Mouse (Mus musculus) right cerebral cortex, postnatal 36 days (tissue): Measurements from ENCODE around the gene Inhba.

Experiments
- DNase-seq, 2 experiments: peaks; one replicate each; pipeline ENCODE4 v3.0.0; 2022; ENCODE audit warnings: low spot score in 2 of 2, mixed read lengths in 1 of 2

Gene Inhba

DNA sequence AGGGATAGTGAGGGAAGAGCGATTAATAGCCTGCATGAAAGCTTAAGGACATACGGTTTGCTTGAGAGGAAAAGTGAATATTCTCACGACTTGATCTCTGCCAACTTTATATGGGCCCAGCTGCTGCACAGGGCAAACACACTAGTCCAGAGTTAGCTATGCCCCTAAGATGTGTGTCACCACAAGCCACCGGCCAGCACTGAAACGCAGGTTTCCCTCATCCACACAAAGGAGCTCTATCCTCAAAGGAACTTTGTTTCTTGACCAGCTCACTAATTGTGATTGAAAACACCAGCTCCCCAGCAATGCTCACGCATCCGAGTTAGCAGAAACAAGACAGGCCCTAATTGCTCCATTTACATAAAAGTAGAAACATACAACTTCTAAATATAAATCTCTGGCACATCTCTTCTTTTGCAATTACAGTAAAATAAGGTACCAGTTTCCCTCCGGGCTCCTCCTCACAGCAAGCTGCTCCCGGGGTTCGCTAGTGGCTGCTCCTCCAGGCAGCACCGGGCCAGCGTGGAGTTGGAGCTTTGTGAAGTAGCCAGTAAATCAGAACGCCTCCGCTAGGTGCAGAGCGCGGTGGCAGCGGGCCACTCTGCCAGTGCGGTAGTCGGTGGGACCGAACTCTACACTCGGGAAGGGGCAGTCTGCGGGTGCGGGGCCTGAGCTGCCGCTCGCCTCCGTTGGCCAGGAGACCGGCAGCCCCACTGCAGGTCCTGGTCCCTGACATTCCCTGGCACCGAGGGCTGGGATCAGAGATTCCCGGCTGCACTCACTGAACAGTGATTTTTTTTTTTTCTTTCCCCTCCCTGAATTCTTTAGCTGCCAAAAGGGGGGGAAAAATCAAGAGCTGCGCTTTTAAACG is at the start of gene Inhba:
TSS of gene Inhba (plus strand) at position 480 of the 871 bp plus-strand sequence.
- no peak for DNase-seq

DNA sequence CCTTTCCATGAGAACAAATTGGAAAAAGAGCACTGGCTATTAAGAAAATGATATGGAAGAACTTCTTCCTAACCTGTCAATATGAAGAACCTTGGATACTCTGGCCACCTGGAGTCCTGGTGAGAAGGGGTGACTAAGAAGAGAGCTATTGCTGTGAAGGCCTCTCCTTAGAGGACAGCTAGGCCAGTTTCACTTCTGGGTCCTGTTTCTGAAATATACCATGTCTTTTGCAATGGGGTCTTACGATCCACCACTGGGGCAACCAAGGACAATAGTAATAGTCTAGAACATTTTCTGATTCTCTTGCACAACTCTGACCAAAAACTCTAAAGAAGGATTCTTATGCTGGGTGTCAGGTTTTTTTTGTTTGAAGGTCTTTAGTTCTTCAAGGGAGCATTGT is 35.1 kb upstream of the Inhba start:
- DNase-seq = no peak

DNA sequence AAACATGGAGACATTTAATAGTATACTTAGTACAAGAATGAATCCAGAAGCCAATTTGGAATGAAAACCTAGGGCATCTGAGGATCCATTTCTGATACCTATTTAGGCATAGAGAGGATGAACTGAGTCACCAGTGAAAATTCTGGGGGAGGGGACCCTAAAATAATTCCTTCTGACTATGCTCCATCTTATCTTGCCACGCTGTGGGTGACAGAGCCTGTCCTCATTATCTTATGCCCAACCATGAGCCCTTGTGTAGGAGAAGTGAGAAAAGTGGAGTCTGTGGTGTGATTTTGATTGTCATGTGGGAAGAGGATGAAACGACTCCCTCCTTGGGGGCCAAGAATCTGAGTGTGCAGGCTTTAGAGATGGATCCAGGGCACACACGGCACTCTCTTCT is 32.1 kb upstream of the Inhba start:
- peak; percentile 2 to 32 for DNase-seq

DNA sequence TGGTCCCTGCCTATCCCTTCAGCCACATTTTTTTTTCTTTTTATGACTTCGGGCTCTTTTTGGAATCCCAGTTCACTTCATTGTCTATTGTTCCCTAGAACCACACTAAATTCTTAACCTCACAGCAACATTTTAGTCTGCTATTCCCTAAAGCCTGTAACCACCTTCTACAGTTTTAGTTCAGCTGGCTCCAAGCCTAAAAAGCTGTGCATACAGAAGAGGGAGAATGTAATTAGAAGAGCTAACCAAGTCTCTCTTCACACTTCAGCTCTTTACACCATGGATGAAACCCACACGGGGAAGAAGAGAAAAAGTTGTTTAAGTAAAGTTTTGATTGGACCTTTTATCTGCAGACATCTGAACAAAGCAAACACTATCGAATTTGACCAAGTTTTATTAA is 29.6 kb upstream of the Inhba start:
- peak in 1 of 2 experiments; percentile 14 for DNase-seq

DNA sequence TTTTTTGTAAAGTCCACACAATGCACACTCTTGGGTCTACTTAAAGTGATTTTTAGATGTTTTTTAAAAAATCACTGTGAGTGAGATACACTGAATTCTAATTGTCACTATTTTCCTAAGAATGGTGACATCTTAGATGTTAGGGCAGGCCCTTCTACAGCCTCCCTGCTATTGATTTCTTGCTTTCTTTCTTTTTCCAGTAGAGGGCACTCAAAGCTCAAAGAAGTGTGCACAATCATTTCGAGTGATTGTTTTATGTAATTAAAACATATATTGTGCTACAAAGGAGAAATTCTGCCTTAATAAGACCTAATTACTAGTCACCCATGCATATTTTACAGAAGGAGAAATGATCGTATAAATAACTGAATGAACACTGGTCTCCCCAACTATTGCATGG is 25.9 kb upstream of the Inhba start:
- no peak for DNase-seq

DNA sequence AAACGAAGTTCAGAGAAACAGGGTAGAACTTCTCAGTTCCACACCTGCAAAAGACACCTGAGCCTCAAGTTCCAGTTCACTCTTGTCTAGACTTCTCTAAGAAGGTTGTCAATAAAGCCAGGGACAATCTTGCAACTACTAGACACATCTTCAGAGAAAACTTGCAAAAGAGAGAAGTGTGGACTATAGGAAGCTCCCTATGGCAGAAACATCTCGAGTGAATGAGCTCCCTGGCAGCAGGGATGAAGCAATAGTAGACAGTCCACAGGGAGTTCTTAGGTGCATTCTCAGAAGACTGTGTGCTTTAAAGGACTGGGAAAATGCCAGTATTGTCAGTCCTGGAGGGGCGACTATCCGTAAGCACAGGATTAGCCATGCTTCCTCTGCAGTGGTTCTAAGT is 25.5 kb upstream of the Inhba start:
- DNase-seq = no peak

DNA sequence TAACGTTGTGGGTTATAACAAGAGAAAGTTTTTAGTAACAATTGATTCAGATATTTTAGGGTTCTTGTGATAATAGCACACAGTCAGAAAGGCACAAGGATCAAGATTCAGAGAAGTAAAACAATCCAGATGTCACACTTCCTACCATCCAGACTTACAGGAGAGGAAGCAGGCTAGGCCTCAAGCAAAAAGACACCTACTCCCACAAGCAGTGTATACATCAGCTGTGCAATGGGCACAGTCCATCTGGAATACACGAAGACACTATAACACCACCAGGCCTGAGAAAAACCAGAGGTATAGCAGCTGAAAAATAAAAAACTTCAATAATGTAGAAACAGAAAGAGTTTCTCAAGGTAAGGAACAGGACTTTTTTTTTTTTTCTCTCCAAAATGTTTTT is 16.3 kb upstream of the Inhba start:
- no peak for DNase-seq

DNA sequence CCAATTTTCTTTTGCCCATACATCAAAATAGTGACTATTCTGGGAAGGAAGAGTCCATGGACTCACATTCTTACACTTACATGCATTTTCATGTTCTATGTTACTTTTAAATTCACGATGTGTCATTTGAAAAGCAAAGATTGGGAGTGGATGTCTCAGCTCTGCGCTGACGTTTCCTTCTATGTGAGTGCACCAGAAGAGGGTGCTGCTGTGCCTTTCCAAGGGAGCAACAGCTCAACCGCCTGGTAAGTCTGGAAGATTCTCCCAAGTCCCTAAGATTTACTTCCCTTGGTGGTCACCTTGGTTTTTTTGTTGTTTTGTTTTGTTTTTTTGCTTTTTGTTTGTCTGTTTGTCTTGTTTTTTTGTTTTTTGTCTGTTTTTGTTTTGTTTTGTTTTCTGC is 6.1 kb upstream of the Inhba start:
- DNase-seq = no peak

DNA sequence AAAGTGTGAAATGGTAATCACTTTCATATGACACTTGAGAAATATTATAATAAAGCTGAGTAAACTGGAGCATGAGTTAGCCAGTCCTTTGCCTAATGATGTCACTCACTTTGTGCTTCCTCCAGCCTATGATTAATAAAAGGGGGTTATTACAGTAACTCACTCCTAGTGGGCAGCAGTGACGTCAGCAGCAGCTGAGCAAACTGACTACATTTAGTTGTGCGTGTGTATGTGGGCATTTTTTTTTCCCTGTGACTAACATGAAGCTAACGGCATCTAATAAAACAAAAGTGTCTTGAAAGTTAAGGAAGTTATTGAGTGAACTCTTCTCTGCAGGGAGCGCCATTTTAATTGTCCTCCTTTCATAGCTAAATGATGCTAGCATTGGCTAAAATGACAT is 3.9 kb upstream of the Inhba start:
- DNase-seq = no peak

DNA sequence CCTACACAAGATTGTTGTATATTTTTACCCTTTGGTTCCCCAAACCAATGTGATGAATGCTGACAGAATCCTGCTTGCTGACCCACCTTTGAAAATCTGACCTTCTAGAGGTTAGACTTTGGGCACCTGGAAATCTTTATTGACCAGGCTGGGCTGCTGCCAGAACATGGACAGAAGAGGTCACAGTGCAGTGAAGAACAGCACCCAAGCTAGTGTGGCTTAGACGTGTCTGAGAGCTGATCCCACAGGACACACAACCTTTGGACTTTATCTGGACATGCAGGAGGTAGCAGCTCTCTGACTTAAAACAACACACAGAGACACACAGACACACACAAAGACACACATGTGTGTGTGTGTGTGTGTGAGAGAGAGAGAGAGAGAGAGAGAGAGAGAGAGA is 3.3 kb upstream of the Inhba start:
- no peak for DNase-seq

DNA sequence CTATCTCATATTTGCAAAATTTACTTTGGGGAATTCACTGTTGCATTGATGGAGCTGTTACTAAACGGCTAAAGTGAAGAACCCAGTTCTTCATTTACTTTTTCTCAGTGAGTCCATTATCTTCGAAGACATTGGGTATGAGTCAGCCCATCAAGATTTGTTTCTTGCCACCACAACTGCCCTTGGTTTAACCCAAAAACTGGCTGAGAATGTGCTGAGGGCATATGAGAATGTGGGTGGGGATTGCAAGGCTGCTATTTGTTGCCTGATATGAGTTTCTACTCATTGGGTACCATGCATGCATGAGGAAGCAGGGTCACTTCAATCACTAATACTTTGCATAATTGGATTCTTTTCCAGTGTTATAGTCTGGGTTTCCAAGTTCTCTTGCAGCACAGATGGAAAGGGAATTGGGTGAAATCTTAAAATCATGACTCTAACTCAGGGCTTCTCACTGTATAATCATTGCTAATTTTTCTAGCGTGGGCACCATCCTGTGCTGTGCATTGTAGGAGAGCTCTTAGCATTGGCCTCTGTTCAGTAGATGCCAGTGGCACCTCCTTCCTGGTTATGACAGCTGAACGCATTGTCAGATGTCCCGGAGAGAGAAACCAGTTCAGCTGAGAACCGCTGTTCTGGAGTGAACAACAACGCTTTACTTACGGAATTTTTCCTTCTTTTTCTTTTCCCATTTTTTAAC is 1.7 kb upstream of the Inhba start:
- no peak for DNase-seq

DNA sequence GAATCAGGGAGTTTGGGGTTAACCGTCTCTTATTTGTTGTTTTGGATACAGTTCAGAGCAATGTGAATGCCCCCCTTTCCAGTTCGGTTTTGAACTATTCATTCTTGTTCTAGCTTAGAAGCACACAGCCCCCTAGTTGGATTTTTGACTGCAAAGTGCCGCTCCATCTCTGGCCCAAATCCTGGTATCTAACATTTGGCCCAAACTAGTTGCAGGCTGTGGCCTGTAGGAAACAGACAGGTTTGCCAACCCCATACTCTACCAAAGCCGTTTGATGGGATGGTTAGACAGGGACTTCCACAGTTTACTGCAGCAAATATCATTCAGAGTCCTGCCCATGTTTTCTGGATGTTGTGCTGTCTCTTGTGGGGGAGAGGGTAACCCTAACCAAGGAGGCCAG is 1.1 kb upstream of the Inhba start:
- no peak for DNase-seq

DNA sequence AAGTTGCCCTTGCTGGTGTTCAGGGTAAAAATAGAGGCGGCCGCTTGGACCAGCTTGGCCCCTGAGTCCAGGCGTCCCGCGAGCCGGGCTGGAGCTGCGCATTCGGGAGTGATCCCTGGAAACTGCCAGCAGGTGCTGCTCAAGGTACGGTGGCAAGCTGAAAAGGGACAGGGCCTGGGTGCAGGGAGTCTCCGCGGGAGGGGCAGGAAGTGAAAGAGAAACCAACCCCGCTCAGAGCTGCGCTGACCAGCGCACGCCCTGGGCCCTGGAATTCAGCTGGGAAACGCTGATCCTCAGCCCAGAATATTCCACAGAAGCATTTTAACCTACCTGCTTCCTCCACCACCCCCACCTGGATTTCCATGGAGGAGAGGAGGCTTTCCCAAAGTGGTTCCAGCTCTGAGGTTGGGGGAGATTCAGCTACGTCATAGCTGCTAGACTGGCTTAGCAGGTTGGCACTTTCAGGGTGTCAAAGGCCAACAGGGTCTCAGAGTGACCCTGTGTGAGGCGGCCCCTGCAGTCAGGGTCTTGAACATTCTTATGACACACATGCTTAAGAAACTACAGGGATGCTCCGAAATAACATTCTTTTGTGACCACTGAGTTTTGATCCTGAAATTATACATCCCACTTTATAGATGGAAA is 714 bp downstream of the Inhba start:
- peak in 1 of 2 experiments; percentile 60 for DNase-seq

DNA sequence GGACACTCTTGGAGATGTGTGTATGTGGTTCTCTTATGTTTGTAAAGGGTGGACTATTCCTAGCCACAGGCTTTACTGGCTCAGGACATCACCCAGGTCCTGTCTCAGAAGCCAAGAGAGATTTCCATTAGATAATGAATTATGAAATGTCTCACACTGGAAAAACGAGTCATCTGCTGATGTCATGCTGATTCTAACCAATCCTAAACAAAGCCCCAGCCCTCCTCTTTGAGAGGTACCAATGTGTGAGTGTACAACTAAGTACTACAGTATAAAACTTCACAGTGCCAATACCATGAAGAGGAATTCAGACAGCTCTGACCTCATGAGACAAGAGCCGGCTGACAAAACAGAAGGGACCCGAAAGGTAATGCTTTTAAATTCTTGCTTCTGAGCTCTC is 2.5 kb downstream of the Inhba start:
- DNase-seq = no peak

DNA sequence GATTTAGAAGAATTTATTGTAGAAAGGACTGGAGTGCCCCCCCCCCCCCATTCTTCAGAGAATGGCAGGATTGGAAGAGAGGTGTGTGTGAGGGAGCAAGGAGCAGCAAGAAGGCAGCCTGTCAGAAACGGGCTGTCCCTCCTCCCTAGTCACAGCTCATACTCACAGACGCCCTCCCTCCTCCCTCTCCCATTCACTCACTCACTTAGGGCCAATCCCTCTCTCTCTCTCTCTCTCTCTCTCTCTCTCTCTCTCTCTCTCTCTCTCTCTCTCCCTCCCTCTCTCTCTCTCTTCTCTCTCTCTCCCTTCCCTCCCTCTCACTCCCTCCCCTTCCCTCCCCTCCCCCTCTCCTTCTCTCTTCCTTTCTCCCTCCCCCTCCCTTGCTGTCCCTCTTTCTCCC is 4.9 kb downstream of the Inhba start:
- no peak for DNase-seq

DNA sequence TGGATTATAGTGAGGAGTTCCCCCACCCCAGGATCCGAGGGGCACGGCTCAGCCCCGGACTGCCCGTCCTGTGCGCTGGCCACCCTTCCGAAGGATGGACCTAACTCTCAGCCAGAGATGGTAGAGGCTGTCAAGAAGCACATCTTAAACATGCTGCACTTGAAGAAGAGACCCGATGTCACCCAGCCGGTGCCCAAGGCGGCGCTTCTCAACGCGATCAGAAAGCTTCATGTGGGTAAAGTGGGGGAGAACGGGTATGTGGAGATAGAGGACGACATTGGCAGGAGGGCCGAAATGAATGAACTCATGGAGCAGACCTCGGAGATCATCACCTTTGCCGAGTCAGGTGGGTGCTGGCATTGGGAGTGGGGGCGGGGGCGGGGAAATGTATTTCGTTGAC is 5.7 kb downstream of the Inhba start:
- no peak for DNase-seq

DNA sequence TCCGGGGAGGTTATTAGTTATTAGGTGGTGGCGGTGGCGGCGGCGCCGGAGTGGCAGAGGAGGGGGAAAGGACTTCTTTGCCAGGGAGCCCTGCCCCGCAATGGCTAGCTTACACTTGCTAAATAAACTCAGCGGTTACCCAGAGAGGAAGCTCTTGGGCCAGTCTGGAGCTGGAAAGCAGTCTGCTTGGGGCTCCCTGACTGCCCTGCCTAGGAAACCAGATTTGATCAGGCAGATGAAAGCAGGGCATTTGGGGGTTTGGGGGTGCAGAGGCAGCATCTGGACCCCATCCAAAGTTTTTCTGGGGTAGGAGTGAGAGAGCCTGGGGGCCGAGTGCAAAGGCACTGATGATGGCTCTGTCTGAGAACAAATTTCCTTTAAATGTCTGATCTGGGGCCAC is 6.1 kb downstream of the Inhba start:
- no peak for DNase-seq

DNA sequence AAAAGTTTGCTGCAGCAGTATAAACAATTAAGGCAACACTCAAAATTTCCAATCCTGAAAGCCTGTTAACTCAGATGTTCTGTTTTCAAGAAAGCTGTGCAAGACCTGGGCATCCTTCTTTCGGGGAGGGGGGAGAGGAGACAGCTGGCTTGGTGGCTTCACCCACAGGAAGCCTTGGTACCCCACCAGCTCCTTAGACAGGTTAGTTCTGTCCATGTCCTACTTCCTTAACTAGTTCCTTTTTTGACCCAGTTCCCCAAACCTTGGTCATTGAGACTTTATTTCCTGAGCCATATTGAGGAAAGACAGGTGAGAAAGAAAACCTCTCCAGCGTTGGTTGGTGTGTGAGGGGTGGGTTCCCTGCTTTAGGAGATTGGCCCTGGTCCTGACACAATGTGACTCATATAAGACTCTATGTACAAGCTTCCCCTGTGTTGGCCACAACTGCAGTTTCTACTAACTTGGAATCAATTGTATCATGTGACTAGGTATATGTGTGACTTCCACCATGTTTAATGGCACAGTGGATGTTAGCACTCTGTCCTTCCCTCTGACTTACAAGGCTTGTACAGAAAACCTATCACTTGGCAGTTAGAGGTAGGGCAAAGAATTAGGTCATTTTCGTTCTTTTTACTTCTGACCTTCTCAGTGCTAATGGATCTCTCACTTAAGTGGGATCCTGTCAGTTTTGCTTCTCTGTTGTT is 7.3 kb downstream of the Inhba start:
- no peak for DNase-seq

DNA sequence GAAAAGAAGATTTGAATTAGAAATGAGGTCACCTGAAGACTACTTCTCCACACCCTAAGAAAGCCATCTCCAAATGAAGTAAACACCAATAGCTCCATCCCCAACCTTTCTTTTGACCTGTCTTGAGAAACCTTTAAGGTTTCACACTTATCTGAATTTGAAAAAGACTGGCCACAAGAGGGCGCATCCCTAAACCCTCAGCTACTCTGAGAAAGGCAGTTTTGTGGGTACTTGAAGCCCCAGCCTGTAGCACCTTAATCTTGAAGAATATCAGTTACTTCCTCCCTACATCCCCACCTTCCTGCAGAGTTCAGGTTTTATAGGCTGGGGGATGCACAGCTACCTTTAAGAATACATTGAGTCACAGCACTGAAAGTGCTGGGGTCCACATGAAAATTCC is 9.0 kb downstream of the Inhba start:
- DNase-seq = no peak

DNA sequence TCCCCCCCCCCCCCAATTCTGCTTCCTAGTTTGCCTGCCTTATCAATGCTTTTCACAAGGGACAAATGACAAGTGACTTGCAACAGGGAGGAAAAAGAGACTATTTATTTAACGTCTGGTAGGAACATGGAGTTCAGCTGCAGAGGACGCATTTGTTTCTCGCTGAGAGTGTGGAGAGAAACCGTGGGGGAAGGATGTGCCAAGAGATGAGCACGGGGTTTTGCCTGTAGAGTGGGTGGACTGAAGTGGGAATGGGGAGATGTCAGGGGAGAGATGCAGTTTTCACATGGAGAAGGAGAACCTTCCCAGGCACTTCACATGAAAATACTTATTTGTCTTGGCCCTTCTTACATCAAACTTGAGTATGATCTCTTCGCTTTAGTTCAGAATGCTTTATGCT is 9.5 kb downstream of the Inhba start:
- DNase-seq = no peak

DNA sequence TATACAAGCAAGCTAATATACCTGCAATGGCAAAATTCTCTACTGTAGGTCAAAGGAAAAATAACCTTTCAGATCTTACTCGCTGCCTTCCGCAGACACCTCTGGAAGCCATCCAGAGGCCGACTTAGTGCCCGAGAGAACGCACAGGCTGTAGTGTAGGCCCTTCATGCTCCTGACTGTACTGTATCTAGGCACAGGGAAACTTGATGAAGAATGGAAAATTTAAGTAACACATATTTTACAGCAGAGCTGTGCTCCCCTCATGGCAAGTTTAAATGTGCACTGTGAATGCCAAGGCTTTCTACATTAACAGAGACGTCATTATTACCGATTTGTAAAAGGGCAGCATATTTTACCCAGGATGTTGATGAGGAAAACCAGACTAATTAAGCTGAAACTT is 10.2 kb downstream of the Inhba start:
- DNase-seq = no peak

DNA sequence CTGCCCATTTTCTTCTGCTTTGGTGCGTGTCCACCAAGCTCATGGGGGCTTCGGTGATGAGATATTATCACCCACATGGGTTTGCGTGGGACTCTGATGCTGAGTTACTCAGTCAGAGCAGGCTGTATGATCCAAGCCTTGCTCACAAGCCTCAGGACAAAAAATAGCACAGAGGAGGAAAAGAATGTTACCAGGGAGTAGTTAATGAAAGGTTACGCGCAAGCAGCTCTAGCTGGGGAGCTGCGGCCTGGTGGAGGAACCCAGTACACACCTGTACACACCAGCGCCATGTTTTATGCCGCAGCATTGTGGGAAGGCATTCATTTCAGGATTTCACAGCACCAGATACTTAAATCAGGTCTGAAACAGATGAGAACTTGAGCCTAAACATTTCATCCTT is 10.9 kb downstream of the Inhba start:
- DNase-seq = no peak
